Mouse (Mus musculus) CH12.LX (cell line): Measurements from ENCODE around the gene Wdr77.

ENCODE experiments used
- BHLHE40 ChIP-seq: IDR thresholded peaks from 2 replicates; pipeline ENCODE4 v1.6.1; 2011; ENCODE audit warnings: mild to moderate bottlenecking, low read depth, low read length, improper control_type of control experiment
- CTCF ChIP-seq, 2 experiments: IDR thresholded peaks in 1 of 2; conservative IDR thresholded peaks in 1 of 2; 2 replicates each; pipeline ENCODE4 v1.5.1; 2011 to 2012; ENCODE audit warnings: low read depth in 2 of 2, low read length in 2 of 2, improper control_type of control experiment in 1 of 2, inconsistent platforms in 1 of 2, mild to moderate bottlenecking in 1 of 2, moderate library complexity in 1 of 2
- EP300 ChIP-seq: IDR thresholded peaks from 2 replicates; pipeline ENCODE4 v1.6.1; 2011; ENCODE audit warnings: low read length, improper control_type of control experiment
- MAZ ChIP-seq: IDR thresholded peaks from 2 replicates; pipeline ENCODE4 v1.6.1; 2012; ENCODE audit warnings: low read depth, mild to moderate bottlenecking, inconsistent platforms, low read length, improper control_type of control experiment, moderate library complexity
- RCOR1 ChIP-seq: conservative IDR thresholded peaks from 2 replicates; pipeline ENCODE4 v1.6.1; 2012; ENCODE audit warnings: low read depth, mild to moderate bottlenecking, inconsistent platforms, low read length, improper control_type of control experiment
- TBP ChIP-seq: conservative IDR thresholded peaks from 2 replicates; pipeline ENCODE4 v1.6.1; 2011; ENCODE audit warnings: low read depth, low read length, improper control_type of control experiment

DNA sequence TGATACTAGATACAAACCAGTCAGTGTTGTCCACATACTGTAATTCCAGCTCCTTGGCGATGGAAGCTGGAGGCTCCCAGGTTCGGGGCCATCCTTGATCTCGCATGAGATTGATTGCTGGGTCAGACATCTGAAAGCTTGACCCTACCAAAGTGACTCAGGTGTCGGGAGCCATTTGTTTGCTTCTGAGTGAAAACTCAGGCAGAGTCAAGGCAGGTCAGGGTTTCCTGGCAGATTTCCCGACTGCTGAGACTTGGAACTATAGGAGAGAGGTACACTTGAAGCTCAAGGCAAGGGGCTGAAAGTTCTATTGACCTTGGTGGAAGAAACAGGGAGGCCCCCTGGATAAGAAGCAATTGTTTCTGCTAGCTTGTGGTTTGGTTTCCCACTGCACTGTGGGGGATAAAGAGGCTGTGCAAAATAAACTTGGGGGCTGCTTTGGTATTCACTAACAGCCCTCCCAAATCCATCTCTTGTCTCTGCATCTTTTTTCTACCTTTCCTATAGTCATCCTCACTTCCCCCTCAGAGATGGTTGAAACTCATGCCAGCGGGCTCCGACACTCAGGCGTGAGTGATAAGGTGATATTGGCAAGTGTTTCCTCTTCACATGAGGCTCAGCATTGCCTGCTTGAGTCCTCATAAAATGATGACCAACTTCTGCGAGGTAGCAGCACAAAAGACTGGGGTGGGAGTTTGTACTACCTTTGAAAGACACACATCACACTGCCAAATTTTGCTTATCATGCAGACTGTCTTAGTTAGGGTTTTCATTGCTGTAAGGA is 46.9 kb upstream of the Wdr77 start:
- TF ChIP-seq MAZ (no peak), EP300 (no peak), TBP (no peak), CTCF (conservative IDR thresholded peaks at IDR 0.05 in 1 of 2, IDR thresholded peaks at IDR 0.05 in 1 of 2; ENCODE audit: low read depth in 2 of 2, low read length in 2 of 2) (no peak), RCOR1 (no peak), BHLHE40 (no peak)
